Mouse (Mus musculus) C2C12 (cell line): Measurements from ENCODE around the gene Ripor2.

Experiments
- CTCF ChIP-seq: IDR thresholded peaks from one replicate; pipeline ENCODE4 v1.5.1; 2011; ENCODE audit not compliant: control insufficient read depth, insufficient read depth, insufficient read length
- USF1 ChIP-seq: IDR thresholded peaks from one replicate; pipeline ENCODE4 v1.6.1; 2011; ENCODE audit warnings: low read depth, mild to moderate bottlenecking, control low read depth, moderate library complexity

DNA sequence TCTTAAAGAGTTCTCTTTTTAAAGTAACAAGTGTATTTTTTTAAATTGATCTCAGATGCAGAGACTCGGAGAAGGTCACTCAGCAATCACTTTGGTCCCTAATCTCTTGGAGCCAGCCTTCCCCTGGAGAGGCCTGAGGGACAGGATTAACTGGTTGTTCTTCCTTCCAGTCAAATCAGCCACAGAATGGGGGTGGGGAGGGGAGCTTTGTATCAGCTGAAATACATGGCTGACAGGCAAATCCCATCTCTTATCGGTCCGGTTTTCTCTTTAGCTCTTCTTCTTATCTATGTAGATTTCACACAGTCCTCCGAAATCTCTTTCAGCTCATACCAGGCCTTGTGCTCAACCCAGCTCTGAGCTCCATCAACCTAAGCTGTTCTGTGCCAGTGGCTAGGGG, 48.4 kb downstream of the Ripor2 start:
- TF ChIP-seq CTCF (no peak), USF1 (no peak)
